Mouse (Mus musculus): Measurements from ENCODE around the gene Slc2a10. TPM values are rescaled to one million over a fixed set of nuclear protein-coding genes. Genes with fewer than 3 reads are reported as not detected.

Gene Slc2a10
- 1 to 10 TPM in 1 of 2 experiments, under 1 TPM in 1; 0.10 to 2.0 TPM for polyA plus RNA-seq (2017; shearing (Covaris generic))

GRCm38 (mm10) chr2:165503259-165504203 lies at the start of gene Slc2a10:
Gene Slc2a10, plus strand, starts transcription at chr2:165503787.

GRCm38 (mm10) chr2:165473003-165473402 lies 30.6 kb upstream of the Slc2a10 start, which contains the start of gene Slc13a3:
Gene Slc13a3, minus strand, starts transcription at chr2:165473230.

GRCm38 (mm10) chr2:165492648-165493553 lies 10.7 kb upstream of the Slc2a10 start, which contains the start of gene Trp53rka:
Gene Trp53rka, minus strand, starts transcription at chr2:165493324.

Other genes starting within 250 kb of the Slc2a10 start
- 10 to 100 TPM; 57.3 to 60.1 TPM for gene Slc35c2, start 215.9 kb upstream of the Slc2a10 start, polyA plus RNA-seq (2017; shearing (Covaris generic))
- gene Elmo2, start 177.3 kb upstream of the Slc2a10 start, polyA plus RNA-seq (2017; shearing (Covaris generic)) = 10 to 100 TPM; 50.7 to 68.7 TPM
- gene Zfp663, start 135.1 kb upstream of the Slc2a10 start, polyA plus RNA-seq (2017; shearing (Covaris generic)) = not detected
- under 1 TPM in 1 of 2 experiments, not detected in 1; 0.02 TPM for gene Zfp334, start 115.5 kb upstream of the Slc2a10 start, polyA plus RNA-seq (2017; shearing (Covaris generic))
- not detected for gene Ocstamp, start 103.4 kb upstream of the Slc2a10 start, polyA plus RNA-seq (2017; shearing (Covaris generic))
- gene Slc13a3, start 30.6 kb upstream of the Slc2a10 start, polyA plus RNA-seq (2017; shearing (Covaris generic)) = 1 to 10 TPM in 1 of 2 experiments, under 1 TPM in 1; 0.23 to 3.7 TPM
- 10 to 100 TPM; 43.0 to 61.7 TPM for gene Trp53rka, start 10.5 kb upstream of the Slc2a10 start, polyA plus RNA-seq (2017; shearing (Covaris generic))
- 10 to 100 TPM; 13.5 to 24.4 TPM for gene Eya2, start 91.2 kb downstream of the Slc2a10 start, polyA plus RNA-seq (2017; shearing (Covaris generic))